Mouse (Mus musculus) left cerebral cortex, postnatal 10 days (tissue): ENCODE measurements at regions not wholly inside any gene's neighbourhood (a gene's known extent, or its start where the extent isn't known, plus 50 kb on each side); places are given as distances from the start of the nearest gene placed in this dataset.

ENCODE experiments used
- DNase-seq, 2 experiments: peaks; one replicate each; pipeline ENCODE4 v3.0.0; 2021 to 2022; ENCODE audit warnings: low spot score in 2 of 2, mixed read lengths in 1 of 2; ENCODE audit errors: extremely low spot score in 1 of 2
- intact Hi-C: fragments of 180-260 bp; cut with DNase I; formaldehyde crosslinking; loops from one replicate; pipeline ENCODE4 v1.15.1; 2025

GRCm38 (mm10) chr11:112180666-112181065 is 601.4 kb upstream of the Sox9 start:
- no peak for DNase-seq
- intact Hi-C loops, result no loop called here

GRCm38 (mm10) chr11:112197620-112198268 is 584.3 kb upstream of the Sox9 start:
- DNase-seq, result no peak
- intact Hi-C loops, result no loop called here

- intact Hi-C loops, result loop anchor here (10.0 kb wide), 1 partner anchor 960 kb away; no protein-coding TSS in a partner anchor
- DNase-seq, result no peak
Observed at GRCm38 (mm10) chr11:112204561-112204960, 577.5 kb upstream of the Sox9 start.

- intact Hi-C loops, result loop anchor here (5.0 to 10.0 kb wide), 2 partner anchors 568 to 955 kb away; no protein-coding TSS in a partner anchor
- peak; percentile 9 to 46 for DNase-seq
Observed at GRCm38 (mm10) chr11:112209414-112209813, 572.6 kb upstream of the Sox9 start.

- intact Hi-C loops, result no loop called here
- no peak for DNase-seq
Observed at GRCm38 (mm10) chr11:112219046-112219720, 562.8 kb upstream of the Sox9 start.

GRCm38 (mm10) chr11:112234492-112235116 is 547.4 kb upstream of the Sox9 start:
- DNase-seq, result peak in 1 of 2 experiments; percentile 17
- intact Hi-C loops, result no loop called here

- DNase-seq, result no peak
- intact Hi-C loops, result no loop called here
Observed at GRCm38 (mm10) chr11:112238960-112239884, 542.8 kb upstream of the Sox9 start.

- intact Hi-C loops, result no loop called here
- no peak for DNase-seq
Observed at GRCm38 (mm10) chr11:112252548-112252947, 529.5 kb upstream of the Sox9 start.

GRCm38 (mm10) chr11:112253061-112253460 is 529.0 kb upstream of the Sox9 start:
- intact Hi-C loops, result no loop called here
- DNase-seq, result no peak

GRCm38 (mm10) chr11:112256326-112256725 is 525.7 kb upstream of the Sox9 start:
- intact Hi-C loops, result no loop called here
- DNase-seq, result no peak

GRCm38 (mm10) chr11:112264077-112264476 is 517.9 kb upstream of the Sox9 start:
- intact Hi-C loops, result no loop called here
- no peak for DNase-seq

- no peak for DNase-seq
- intact Hi-C loops, result no loop called here
Observed at GRCm38 (mm10) chr11:112270911-112271310, 511.1 kb upstream of the Sox9 start.

- intact Hi-C loops, result no loop called here
- no peak for DNase-seq
Observed at GRCm38 (mm10) chr11:112278566-112278965, 503.5 kb upstream of the Sox9 start.

- DNase-seq, result no peak
- intact Hi-C loops, result no loop called here
Observed at GRCm38 (mm10) chr11:112282911-112283310, 499.1 kb upstream of the Sox9 start.

GRCm38 (mm10) chr11:112298901-112299341 is 483.1 kb upstream of the Sox9 start:
- peak; percentile 20 to 46 for DNase-seq
- intact Hi-C loops, result no loop called here

- intact Hi-C loops, result no loop called here
Observed at GRCm38 (mm10) chr11:112303091-112303490, 478.9 kb upstream of the Sox9 start.

GRCm38 (mm10) chr11:112325850-112326249 is 456.2 kb upstream of the Sox9 start:
- no peak for DNase-seq
- intact Hi-C loops, result no loop called here

More at GRCm38 (mm10) chr11:112303091-112303490, 478.9 kb upstream of the Sox9 start:
- DNase-seq, result no peak

GRCm38 (mm10) chr11:112327606-112328005 is 454.4 kb upstream of the Sox9 start:
- intact Hi-C loops, result no loop called here

GRCm38 (mm10) chr11:112345133-112345532 is 436.9 kb upstream of the Sox9 start:
- no peak for DNase-seq
- intact Hi-C loops, result no loop called here

More at GRCm38 (mm10) chr11:112327606-112328005, 454.4 kb upstream of the Sox9 start:
- DNase-seq, result no peak
